Mouse (Mus musculus) layer of hippocampus, adult 9-11 months (tissue): ENCODE data around the gene Nup54.

Experiments used
- DNase-seq: peaks from one replicate; pipeline ENCODE4 v3.0.0; 2022

Gene Nup54

DNA sequence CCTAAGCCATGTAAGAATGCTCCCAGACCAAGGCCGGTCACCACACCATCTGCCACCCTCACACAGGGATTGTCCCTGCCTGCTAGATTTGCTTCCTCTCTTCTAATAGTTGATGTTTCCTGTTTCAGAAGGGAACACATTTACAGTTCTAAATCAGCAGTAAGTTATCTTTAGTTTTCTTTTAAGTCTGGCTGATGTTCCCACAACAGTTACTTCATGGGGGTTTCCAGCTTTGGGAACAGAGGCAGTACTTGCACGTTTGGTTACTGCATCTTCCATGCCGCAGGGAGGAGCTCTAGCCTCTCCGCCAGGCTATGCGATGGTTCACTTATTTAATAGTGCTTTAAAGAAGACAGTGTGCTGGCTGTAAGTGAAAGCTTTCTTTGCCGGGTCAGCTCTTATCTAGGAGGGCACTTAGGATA lies 60.3 kb downstream of the Nup54 start:
- no peak for DNase-seq

DNA sequence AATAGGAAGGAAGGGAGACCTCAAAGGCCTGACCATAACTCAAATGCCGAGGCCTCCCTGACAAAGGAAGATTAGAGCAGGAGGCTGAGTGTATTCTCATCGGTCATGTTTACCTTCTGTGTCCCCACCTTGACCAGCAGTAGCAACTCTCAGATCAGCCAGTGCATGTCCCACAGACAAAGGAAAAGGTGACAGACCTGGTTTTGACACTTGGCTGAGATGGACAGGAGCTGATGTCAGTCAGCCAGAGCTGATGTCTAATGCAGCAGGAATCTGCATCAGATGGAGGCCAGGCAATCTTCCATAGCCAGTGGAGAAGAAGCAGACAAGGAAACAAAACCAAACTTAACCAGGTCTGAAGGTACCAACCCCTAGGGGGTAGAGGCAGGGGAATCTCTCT lies 62.4 kb downstream of the Nup54 start:
- DNase-seq, result no peak

DNA sequence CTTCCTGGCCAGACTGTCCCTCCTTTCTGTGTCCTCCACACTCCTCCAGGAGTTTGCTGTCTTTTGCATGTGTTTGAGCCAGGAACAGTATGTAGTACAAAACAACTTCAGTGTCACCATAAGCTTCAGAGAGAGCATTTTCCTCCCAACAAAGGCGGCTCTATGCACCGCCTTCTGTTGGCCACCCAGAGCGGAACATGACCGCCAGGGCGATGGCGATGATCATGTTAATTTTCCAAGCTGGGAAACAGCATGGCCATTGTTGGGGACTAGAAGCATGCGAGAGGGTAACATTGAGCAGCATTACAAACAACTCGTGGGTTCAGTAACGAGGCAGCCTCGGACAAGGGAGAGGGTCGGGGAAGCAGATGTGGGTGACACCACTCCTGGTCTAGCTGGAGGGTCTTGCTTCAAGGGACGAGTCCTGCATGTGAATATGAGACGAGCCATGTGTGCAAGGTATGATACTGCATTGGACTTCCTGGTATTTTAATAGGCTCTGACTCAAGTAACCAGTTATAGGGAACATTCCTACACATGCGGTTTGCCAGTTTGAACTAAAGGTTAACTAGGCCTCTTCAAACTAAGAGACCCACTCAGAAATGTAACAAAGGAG lies 63.5 kb downstream of the Nup54 start:
- DNase-seq, result no peak

DNA sequence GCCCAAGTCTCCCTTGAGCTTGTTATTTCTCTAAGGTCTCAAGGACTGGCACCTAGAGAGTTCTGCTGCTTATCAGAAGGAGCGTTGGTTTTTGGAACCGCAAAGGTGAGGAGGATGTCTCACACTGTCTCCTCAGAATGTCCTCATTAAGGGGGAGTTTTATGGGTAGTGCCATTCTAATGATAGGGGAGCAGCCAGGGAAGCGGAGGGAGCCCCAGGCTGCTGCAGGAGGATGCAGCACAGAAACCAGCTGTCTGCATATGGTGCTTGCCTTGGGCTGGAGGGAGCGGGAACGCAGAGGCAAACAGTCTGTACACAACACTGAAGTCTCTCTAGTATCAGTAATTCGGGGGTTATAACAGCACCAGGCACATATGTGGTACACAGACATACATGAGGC lies 64.1 kb downstream of the Nup54 start:
- no peak for DNase-seq

DNA sequence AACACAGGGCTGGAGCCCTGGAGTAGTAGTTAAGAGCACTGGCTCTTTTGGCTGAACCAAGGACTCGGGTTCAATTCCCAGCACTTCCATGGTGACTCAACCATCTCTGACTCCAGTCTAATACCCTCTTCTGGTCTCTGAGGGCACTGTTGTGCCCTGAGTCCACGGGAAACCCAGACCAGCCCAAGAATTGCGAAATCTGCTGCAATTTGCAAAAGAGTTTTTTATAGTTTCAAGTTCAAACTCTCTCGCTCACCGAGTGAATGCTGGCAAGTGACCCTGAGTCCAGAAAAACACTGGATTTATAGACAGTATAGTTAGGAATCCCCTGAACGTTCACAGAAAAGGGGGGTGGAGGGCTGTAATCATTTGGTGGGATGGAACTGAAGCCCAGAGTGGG lies 64.6 kb downstream of the Nup54 start:
- DNase-seq, result no peak

DNA sequence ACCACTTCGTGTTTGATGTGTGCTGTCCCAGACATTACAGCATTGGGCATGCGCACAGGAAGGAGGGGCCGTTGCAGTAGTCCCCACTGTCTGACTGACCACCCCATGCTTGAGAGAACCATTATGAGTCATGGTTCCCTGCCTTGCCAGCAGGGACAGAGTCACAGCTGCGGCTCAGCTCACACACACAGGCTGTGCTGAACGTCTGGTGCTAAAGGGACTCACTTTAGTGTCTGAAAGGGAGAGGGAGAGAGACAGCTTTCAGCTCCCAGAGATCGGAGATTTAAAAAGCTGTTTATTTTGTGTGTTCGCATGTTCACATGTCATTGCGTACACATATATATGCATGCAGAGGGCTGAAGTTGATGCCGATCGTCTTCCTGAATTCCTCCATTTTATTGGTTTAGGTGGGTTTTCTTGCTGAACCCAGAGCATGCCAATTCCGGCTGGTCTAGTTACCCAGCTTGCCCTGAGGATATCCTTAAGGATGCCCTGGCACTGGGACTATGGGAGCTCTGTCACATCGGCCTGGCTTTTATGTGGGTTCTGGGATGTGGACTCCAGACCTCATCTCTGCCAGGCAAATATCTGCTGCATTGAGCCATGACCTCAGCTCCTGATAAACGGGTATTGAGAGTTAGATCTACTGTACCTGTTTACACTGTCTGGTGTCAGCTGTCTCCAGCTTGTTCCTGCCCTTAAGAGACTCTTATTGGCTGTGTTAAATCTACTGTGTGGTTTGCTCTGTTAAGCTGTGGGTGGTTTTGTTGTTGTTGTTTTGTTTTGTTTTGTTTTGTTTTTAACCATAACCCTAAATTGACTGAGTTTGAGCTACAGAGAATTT lies 65.6 kb downstream of the Nup54 start:
- peak; percentile 72 for DNase-seq

DNA sequence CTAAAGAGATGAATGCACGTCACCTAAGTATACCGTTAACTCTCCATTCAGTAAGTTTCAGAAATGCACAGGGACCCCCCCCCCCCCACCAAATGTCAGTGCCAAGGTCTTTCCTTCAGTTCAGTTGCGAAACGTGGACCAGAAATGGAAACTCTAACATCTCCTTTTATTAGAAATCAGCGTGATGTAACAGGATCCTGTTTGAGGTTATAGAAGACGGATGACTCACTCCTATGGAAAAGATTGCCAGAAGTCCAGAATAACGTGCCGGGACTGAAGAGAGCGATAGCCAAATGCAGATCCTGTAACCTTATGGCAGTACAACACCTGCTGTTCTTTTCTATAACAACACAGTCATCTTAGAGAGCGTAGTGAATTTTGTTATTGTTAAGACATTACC lies 66.6 kb downstream of the Nup54 start:
- DNase-seq, result no peak

DNA sequence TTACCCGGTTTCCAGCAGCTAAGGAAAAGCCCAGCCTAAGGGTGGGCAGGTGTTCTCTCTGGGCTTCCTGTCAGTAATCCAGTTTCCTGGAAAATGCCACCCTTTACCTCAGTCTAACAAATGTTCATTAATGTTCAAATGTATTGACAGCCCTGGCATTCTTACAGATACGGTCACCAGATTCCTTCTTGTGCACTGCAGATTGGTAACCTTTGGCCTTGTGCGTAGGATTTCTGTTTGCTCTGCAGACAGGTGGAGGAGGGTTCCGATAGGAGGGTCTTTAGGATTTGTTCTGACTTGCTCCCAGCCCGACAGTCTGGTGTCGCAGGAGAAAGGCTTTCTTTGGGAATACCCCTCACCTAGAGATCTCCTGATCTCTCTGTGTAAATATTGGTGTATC lies 68.5 kb downstream of the Nup54 start:
- DNase-seq, result no peak
